Mouse (Mus musculus): ENCODE results near the gene Entpd3. TPM values are rescaled to one million over a fixed set of nuclear protein-coding genes. Genes with fewer than 3 reads are reported as not detected.

Entpd3 gene
- total RNA-seq (2021) = 1 to 10 TPM; 6.1 to 6.6 TPM

DNA sequence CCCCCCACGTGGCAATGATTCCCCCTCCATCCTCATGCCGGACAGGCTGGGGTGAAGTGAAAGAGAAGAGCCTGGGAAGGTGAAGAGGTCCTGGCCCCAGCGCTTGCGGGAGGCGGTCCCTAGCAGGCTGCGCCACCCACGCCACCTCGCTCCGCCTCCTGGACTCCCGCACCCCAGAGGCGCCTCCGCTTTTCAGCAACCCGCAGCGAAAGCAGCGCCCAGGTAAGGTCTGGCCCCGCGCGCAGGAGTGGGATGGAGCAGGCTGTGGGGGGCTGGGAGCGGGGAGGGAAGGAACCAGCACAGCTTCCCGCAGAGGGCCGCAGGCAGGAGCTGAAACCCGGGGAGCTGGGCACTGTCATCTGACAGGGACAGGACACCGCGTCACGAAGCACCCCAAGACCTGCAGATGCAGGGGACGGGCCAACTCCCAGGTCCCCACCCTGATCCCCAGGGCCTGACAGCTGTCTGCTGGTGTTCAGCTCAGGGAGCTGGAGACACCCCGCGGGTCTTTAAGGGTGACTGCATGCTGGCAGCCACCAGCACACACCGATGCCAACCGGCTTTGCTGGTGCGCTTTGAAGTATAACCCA, at the start of gene Entpd3:
Entpd3 (plus strand) TSS at position 157 of the 590 bp plus-strand sequence.
- DNase-seq (ENCODE audit: extremely low spot score in 1 of 2, low spot score in 1 of 2) = peak; percentile 10 to 24

DNA sequence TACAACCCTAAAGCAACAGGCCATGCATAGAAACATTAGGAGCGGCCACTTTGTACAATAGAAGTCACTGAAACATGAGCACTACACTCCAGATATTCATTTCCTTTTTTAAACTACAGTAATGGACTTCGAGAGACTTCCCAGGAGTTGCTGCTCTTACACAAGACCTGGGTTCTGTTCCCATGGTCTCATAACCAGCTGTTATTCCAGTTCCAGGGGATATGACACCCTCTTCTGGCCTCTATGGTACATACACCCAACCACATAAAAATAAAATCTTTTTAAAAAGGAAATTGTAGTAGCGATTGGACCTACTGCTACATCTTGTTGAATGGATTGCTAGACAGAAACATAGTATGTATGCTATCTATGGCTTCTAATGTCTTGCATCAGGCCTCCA, 48.1 kb upstream of the Entpd3 start:
- no peak for DNase-seq (ENCODE audit: extremely low spot score in 1 of 2, low spot score in 1 of 2)

DNA sequence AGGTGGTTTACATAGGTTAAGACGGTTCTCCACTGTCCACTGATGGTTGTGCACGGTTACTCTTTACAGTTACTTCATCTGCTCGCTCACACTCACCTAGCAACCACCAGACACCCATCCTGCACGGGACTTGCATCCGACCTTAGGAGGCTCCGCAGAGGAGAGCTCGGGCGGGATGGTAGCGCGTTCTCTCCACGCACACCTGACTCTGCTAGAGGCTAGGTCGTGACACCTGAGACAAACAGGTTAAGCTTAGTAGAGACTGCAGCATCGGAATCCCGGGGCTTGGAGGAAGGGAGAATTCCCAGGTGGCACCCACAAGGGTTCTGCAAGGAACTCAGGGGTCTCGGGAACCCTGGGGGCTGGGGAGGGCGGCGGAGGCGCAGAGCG, 47.6 kb upstream of the Entpd3 start, which contains the start of gene Eif1b:
Eif1b (plus strand) TSS at position 223 of the 390 bp plus-strand sequence.
- DNase-seq (ENCODE audit: extremely low spot score in 1 of 2, low spot score in 1 of 2) = no peak

DNA sequence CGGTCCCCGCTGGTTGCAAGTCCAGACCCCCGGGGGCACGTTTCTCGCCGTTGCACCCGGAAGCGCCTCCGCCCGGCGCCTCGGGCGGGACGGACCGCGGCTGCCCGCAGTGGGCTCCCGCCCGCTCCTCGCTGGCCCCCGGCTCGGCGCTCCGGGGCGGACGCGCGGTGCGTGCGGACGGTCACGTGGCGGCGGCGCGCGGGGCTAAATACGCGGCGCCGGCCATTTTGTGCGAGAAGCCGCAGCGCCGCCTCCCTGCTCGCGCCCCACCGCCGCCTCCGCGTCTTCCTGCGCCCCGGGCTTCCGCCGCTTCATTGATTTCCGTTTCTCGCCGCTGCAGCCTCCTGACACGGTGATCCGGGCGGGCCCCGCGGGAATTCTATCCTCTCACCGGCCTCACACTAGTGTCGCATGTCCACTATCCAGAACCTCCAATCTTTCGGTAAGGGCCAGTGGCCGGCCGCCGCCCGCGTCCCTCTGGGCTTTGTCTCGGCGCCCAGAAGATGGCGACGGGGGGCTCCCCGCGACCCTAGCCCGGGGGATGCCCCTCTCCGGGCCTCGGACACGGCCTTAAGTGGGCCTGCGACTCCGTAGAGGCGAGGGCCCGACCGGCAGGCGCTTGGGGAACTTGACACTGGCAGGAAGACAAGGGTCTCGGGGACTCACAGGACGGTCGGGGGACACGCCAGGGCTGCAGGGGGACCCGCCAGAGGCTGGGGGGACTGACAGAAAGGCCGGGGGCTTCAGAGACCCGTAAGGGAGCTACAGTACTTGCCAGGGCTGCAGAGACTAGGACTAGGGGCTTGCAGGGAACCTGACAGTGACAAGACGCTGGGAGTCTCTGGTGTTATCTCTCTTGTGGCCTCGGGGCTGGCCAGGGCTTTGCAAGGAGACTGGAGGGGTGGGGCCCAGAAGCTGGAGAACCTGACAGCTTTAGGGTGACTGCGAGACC, 46.9 kb upstream of the Entpd3 start:
- peak; percentile 76 to 79 for DNase-seq (ENCODE audit: extremely low spot score in 1 of 2, low spot score in 1 of 2)

DNA sequence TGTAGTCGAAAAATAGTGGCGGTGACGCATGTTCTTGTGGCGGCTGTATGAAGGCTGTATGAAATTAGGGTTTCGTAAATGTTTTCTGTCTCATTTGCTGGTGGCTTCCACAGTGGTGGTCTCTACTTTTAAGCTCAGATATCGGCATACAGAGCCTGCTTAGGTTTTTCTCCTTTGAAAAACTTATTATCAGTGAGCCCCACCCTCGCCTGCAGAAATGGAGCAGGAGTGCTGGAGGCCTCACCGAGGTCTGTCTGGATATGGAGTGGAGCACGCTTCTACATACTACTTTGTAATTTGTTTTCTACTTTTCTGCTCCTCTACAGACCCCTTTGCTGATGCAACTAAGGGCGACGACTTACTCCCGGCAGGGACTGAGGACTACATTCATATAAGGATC, 45.8 kb upstream of the Entpd3 start:
- DNase-seq (ENCODE audit: extremely low spot score in 1 of 2, low spot score in 1 of 2) = no peak

DNA sequence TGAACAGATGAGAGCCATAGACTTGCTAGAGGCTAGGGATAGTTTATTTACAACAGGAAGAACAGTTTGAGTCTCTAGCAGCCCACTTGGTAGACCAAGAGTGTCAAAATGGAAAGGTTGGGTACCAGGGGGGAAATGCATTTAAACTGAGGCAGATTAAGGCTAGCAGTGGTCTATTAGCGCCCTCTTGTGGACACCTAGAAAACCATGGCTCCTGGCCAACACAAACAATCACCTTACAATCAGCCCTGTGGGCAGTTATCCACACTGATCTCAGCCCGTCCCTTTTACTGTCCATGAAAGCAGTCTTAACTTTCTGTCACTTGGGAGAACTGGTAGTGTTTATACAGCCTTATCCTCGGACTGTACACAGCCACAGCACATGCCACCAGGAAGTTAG, 42.9 kb upstream of the Entpd3 start:
- peak; percentile 51 to 72 for DNase-seq (ENCODE audit: extremely low spot score in 1 of 2, low spot score in 1 of 2)

DNA sequence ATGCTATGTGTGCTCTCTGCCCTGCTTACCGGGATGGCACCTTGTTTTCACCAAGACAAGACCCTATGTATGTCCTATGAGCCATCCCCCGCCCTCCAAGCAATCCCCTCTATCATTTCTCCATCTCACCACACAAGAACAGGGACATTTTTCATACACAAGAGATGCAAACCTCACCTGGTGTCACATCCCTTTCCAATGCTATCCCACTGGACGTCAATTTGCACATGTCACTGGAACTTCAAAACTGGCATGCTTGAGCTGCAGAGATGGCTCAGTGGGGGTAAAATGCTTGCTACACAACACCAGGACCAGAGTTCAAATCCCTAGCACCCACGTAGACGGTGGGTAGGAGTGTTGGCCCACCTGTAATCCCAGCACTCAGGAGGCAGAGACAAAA, 41.6 kb upstream of the Entpd3 start:
- DNase-seq (ENCODE audit: extremely low spot score in 1 of 2, low spot score in 1 of 2) = no peak

DNA sequence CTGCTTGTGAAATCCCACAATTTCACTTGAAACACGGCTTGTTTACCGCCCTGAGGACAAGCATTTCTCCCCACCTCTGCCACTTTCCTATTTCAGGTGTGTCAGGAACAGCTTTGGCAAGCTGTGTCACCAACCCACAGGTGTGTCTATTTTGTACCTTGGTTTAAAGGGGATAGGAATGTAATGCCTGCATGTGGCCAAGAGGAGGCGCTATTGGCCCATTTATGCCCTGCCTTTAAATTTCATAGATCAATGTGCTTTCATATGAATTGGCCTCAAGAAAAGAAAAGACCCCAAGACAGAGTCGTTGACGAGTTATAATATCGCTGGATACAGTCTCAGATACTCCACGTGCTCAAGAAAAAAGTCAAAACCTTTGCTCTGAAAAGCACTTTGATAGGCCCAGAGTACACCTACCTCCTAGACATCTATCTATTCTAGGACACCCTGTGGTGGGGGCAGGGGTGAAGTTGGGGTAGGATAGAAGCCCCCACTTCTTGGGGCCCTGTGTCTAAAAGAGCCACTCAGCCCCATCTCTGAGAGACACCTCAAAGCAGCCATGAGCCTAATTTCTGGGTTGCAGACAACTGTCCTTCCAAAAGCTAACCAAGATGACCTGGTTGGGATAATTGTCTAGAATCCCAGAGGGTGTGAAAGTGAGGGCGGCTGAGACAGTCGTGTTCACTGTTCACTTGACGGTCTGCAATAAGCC, 38.3 kb upstream of the Entpd3 start:
- no peak for DNase-seq (ENCODE audit: extremely low spot score in 1 of 2, low spot score in 1 of 2)

DNA sequence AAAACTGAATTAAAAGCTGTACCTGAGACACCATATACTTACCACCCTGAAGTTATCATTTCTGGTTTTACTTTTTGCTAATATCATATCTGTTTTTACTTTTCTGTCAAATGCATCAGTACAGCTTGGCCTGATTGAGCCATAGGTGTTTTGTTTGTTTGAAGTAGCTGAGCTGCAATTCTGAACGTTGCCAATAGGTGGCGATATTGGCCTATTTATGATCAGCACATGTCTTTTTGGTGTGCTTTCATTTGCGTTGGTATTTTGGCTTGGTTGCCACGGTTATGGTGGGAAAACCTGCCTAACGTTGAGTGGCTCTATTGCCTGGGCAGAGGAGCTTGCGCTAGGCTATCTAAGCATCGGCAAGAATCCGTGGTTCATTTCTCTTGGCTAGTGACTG, 37.6 kb upstream of the Entpd3 start:
- peak; percentile 65 to 91 for DNase-seq (ENCODE audit: extremely low spot score in 1 of 2, low spot score in 1 of 2)

DNA sequence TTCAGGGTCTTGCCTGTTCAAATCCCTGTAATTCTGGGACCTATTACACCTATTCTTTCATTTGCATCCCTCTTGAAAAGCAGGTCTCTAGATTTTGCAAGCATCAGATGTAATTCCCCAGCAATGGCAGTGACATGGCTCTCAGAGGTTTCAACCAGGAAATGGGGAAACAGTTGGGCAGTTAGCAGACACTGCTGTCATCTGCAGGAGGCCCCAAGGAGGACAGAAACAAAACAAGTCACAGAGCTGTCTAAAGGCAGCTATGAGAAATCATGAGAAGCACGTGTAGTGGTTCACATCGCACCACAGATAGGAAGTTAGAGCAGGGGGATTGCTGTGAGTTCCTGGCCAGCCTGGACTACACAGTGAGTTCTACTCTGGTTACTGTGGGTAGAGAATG, 35.2 kb upstream of the Entpd3 start:
- DNase-seq (ENCODE audit: extremely low spot score in 1 of 2, low spot score in 1 of 2) = no peak

DNA sequence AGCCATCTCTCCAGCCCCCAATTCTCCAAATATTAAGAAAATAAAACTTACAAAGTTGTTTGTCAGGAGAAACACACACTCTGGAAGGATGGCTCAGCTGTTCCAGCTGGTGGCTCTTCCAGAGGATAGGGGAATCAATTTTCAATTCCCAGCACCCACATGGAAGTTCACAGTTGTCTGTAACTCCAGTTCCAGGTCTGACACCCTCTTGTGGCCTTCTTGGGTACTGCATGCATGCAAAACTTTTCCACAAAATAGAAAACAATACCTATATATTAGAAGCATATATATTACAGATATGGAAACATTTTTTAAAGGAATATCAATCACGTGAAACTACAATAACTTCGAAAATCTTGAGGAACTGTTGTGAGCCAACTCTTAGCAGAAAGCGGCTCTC, 27.8 kb upstream of the Entpd3 start:
- DNase-seq (ENCODE audit: extremely low spot score in 1 of 2, low spot score in 1 of 2) = no peak

DNA sequence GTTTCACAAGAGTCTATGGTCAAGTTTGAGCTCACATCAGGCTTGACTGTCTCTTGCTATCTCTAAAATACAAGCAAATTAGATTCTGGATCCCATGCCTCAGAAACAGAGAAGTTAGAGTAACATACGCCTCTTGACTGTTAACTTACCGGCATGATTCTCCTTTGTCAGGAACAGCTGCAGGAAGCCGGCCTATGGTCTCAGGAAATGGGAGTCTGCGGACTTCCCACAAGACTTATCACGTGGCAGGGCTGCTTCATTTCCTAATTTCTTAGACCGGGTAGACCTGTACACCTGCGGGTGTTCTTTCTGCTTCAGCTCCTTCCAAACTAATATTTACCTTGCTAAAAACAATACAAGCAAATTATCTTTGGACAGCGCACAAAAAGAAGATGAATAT, 22.9 kb upstream of the Entpd3 start:
- DNase-seq (ENCODE audit: extremely low spot score in 1 of 2, low spot score in 1 of 2) = no peak

DNA sequence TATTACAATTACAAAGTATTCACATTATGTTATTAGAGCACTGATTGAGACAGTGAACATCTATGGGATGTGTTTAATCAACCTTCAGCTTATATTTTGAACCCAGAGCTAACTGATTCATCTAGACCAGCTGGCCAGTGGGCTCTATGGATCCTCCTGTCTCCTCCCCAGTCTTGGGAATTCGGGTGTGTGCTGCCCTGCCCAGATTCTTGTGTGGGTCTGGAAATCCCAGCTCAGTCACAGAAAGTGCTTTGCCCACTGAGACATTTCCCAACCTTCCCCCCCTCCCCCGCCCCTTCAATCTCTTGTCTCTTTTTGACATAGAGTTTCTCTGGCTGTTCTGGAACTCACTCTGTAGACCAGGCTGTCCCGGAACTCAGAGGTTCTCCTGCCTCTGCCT, 20.7 kb upstream of the Entpd3 start:
- DNase-seq (ENCODE audit: extremely low spot score in 1 of 2, low spot score in 1 of 2) = no peak

DNA sequence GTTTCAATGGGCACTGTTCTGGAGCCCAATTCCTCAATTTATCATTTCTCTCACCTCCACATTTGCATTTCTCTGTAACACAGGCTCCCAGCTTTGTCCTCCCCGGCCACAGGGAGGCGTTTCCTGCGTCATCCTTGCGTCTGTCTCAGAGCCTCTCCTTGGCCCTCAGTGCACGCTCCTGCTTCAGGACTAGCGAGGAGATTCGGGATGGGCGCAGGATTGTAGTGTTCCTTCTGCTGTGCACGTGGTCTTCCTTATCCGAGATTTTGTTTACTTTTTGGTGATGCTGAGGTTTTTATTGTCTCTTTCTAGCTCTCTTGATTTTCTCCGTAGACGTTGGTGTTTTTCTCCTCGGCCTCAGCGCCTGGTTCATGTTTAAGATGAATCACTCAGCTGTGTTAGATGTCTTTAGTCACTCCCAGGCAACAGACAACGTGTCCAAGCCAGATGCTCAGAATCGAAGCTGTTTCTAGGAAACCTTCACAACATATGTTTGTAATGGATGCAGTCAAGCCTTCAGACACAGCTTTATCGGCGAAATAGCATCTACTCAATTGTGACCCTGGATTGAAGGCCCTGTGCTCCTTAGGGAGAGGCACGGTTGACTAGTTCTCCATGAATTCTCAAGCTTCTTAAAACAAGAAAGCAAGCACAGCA, 20.0 kb upstream of the Entpd3 start:
- no peak for DNase-seq (ENCODE audit: extremely low spot score in 1 of 2, low spot score in 1 of 2)

DNA sequence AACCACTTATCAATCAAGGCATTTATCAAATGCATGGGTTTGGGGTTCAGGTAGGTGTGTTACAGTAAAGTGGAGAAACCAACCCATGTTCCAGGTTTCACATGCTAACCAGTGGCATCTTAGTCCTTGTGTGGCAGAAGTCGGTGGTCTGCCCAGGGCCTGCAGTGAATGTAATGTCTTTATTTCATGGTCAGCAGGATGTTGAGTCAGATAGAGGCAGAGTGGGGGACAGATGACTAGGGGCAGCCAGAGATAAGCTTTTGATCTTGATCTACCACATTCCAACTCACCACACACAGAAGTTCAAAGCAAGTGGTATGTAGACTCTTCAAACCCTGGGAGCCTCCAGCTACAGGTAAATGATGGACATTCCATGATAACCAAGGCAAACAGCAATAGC, 18.5 kb upstream of the Entpd3 start:
- no peak for DNase-seq (ENCODE audit: extremely low spot score in 1 of 2, low spot score in 1 of 2)

DNA sequence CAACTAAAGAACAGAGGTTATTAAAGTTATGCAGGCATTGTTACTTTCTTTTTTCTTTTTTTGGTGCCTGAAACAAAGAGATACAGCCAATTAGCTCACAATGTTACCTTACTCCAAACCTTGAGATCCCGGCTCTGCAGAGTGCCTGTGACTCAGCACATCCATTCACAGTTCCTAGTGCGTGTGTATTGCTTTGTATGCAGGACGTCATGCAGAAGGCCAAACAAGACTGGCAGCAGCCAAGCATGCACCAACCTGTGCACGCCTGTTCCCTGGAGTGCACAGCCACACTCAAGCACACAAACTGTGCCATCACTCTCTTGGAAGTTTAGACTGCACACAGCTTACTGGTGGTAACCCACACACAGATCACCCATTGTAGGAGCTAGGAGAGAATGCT, 12.3 kb upstream of the Entpd3 start:
- DNase-seq (ENCODE audit: extremely low spot score in 1 of 2, low spot score in 1 of 2) = no peak

DNA sequence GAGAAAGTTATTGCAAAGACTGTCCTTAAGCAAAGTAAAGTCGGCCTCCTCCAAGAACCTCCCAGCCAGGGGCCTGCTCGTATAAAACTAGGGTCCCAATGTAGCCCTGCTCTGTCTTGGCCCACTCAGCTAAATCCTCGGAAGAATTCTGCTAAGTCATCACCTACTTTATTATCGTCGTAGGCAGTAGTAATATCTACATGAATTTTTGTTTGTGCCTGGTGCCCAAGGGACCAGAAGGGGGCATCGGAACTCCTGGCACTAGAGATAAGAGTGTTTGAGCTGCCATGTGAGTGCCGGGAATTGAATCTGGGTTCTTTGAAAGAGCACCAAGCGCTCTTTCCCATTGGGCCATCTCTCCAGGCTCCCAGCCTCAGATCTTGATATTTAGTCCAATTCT, 11.7 kb upstream of the Entpd3 start:
- no peak for DNase-seq (ENCODE audit: extremely low spot score in 1 of 2, low spot score in 1 of 2)

DNA sequence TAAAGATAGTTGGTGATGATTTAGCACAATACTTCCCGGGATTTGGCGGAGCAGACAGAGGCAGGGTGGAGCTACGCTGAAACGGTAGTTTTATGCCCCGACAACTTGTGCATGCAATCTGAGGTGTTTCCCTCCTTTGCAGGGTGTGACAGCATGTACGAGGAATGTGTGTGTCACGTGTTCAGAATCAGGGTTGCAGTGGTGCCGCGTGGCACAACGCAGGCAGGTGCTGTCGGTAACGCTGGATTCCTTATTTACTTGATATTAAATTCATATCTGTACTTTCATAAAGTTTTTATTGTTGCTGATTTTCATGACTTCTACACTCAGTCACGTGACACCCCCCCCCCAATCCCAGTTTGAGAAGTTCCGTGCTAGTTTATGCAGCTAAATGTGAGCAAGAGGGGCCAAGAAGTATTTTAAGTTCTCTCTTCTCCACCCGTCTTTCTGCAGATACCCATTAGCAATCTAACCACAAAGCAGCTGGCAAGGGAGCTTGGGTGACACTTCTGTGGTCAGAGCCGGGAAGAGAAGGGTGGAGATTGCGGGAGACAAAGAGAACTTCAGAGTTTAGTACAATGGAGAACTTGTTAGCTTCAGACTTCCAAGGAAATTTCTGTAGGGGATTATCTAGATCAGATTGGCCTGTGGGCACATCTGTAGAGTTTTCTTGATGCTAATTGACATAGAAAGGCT, 10.7 kb upstream of the Entpd3 start:
- no peak for DNase-seq (ENCODE audit: extremely low spot score in 1 of 2, low spot score in 1 of 2)

DNA sequence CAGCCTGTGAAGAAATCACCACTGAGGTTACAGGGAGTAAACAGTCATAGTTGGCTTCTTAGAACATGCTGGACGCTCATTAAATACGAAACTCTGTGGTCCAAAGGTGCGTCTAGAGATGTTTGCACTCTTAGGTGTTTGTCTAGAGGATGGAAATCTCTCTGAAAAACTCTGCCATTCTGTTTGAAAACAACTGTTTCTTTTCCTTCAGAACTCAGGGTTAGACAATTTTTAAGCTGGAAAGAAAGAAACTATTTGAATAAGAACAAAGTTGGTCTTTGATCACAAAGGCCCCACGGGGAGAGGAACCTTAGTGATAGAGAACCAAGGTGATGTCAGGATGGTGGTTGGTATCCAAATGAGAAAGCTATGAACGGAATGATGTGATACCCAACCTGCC, 9.1 kb upstream of the Entpd3 start:
- no peak for DNase-seq (ENCODE audit: extremely low spot score in 1 of 2, low spot score in 1 of 2)

DNA sequence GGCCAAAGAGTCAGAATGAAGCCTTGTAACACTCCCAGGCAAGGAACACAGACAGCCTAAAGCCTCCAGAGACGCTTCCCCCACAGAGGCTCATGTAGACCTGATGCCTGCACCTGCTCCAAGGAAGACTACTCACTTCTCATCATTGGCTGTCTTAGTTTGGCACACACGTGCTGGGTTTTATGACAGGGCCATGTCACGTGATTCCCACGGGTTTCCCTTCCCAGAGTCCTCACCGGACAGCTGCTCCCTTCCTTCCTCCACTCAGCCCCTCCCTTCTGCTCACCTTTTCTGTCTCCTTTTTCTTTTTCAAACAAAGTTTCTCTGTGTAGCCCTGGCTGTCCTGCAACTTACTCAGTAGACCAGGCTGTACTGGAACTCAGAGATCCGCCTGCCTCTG, 7.6 kb upstream of the Entpd3 start:
- no peak for DNase-seq (ENCODE audit: extremely low spot score in 1 of 2, low spot score in 1 of 2)

Measured in layer of hippocampus, postnatal 25 days (tissue).